In the genomic region with DNA sequence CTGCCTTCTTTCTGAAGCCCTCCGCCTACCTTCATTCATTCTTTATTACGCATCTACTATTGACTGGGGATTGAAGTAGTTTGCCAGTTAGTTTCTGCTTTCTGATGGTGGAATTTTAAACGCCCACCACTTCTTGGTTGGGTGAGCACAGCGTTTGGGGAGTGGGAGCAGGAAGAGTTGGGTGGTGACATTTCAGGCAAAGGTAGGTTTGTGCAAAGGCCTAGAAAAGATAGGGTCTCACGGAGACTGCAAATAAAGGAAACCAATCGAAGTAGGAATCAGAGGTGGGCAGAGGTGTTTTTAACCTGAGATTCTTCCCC, we compare ENCODE assay signal across 8 mouse cellular contexts. TPM values are rescaled to one million over a fixed set of nuclear protein-coding genes. Genes with fewer than 3 reads are reported as not detected.
DNase-seq lines count a peak whose midpoint lies in the region; ATAC-seq and TF ChIP-seq lines count a peak whose summit lies in the region.

No protein-coding gene starts in this region.

- peak overlapping the region; percentile 59 for H3K4me2 ChIP-seq in limb, embryonic 14.5 days (replicated peaks; ENCODE audit: low read depth, low read length, severe bottlenecking)
- peak overlapping the region; percentile 50 for H3K4me2 ChIP-seq in stomach, embryonic 15.5 days

- TF ChIP-seq POLR2A in limb, embryonic 14.5 days (IDR thresholded peaks at IDR 0.05; ENCODE audit: borderline replicate concordance, extremely low read depth, insufficient read depth, insufficient read length) = no peak

- H3K36me3 ChIP-seq in limb, embryonic 14.5 days (ENCODE audit: control insufficient read depth, insufficient read depth, low read length) = peaks cover 12% of the 10 kb centered on the region
- H3K36me3 ChIP-seq in stomach, embryonic 15.5 days = no peaks in the 10 kb centered on the region

- no peak for ATAC-seq in limb, embryonic 14.5 days (ENCODE audit: low FRiP score, low read depth)
- no peak for ATAC-seq in stomach, embryonic 15.5 days (ENCODE audit: insufficient read depth, low FRiP score, low read depth)

- H3K9ac ChIP-seq in limb, embryonic 14.5 days (ENCODE audit: low read depth, low read length, severe bottlenecking) = peak overlapping the region; percentile 87
- H3K9ac ChIP-seq in stomach, embryonic 15.5 days = peak overlapping the region; percentile 58; the same call in 1 of the 2 replicates

- peak overlapping the region; percentile 86 for H3K27ac ChIP-seq in limb, embryonic 14.5 days (replicated peaks; ENCODE audit: low read depth, low read length)
- H3K27ac ChIP-seq in stomach, embryonic 15.5 days = peak overlapping the region; percentile 96

- 7% methylated on average over 6 of the region's 6 CpGs for WGBS in limb, embryonic 14.5 days
- WGBS in stomach, embryonic 15.5 days = 9% methylated on average over 6 of the region's 6 CpGs

- H3K4me1 ChIP-seq in limb, embryonic 14.5 days (ENCODE audit: control insufficient read depth, insufficient read depth, low read length) = peaks cover 14% of the 10 kb centered on the region
- H3K4me1 ChIP-seq in stomach, embryonic 15.5 days = peaks cover 8% of the 10 kb centered on the region; the same call in 1 of the 2 replicates

- H3K4me3 ChIP-seq in limb, embryonic 14.5 days (replicated peaks; ENCODE audit: low read length) = peak overlapping the region; percentile 84
- peak overlapping the region; percentile 82 for H3K4me3 ChIP-seq in stomach, embryonic 15.5 days (replicated peaks)

- H3K27me3 ChIP-seq in limb, embryonic 14.5 days (ENCODE audit: control insufficient read depth, insufficient read depth, low read length) = no peaks in the 10 kb centered on the region
- H3K27me3 ChIP-seq in stomach, embryonic 15.5 days (replicated peaks) = no peaks in the 10 kb centered on the region

- H3K9me3 ChIP-seq in limb, embryonic 14.5 days (ENCODE audit: control insufficient read depth, low read length) = no peaks in the 10 kb centered on the region
- H3K9me3 ChIP-seq in stomach, embryonic 15.5 days = no peaks in the 10 kb centered on the region

- peak; percentile 10 to 16 for DNase-seq in cerebellum, postnatal 25 days
- no peak for DNase-seq in cerebellum, adult 8-10 months
- DNase-seq in right cerebral cortex, adult 2 months (ENCODE audit: low spot score in 2 of 2) = peak; percentile 13 to 17
- no peak for DNase-seq in right cerebral cortex, postnatal 14 days
- DNase-seq in limb, embryonic 14.5 days (ENCODE audit: low spot score) = no peak
- DNase-seq in urinary bladder, adult 18-20 months (ENCODE audit: low spot score in 2 of 2) = no peak
- no peak for DNase-seq in thymus, postnatal 25 days

RNA-seq across cellular contexts. Expression of a gene that starts 0.7 kb away (rescaled TPM):
- polyA plus RNA-seq in limb, embryonic 14.5 days (2012; rRNA removed) = 410 and 546 TPM in 2 replicates
- 757 and 793 TPM in 2 replicates for polyA plus RNA-seq in limb, embryonic 14.5 days (2014; fragmentation: Nextera tagmentation; extraction: Ambion mirVana)
- 615 and 648 TPM in 2 replicates for polyA plus RNA-seq in stomach, embryonic 15.5 days (2015; fragmentation: Nextera tagmentation; extraction: Ambion mirVana)

RNA-seq across cellular contexts. Expression of a gene that starts 25.3 kb away (rescaled TPM):
- polyA plus RNA-seq in limb, embryonic 14.5 days (2012; rRNA removed) = 65.0 and 81.4 TPM in 2 replicates
- 87.9 and 88.5 TPM in 2 replicates for polyA plus RNA-seq in limb, embryonic 14.5 days (2014; fragmentation: Nextera tagmentation; extraction: Ambion mirVana)
- 71.6 and 90.5 TPM in 2 replicates for polyA plus RNA-seq in stomach, embryonic 15.5 days (2015; fragmentation: Nextera tagmentation; extraction: Ambion mirVana)

RNA-seq across cellular contexts. Expression of a gene that starts 39.9 kb away (rescaled TPM):
- polyA plus RNA-seq in limb, embryonic 14.5 days (2012; rRNA removed) = 0.38 and 0.59 TPM in 2 replicates
- 0.10 and 0.91 TPM in 2 replicates for polyA plus RNA-seq in limb, embryonic 14.5 days (2014; fragmentation: Nextera tagmentation; extraction: Ambion mirVana)
- 0.14 TPM in 1 of 2 replicates, not detected in the other for polyA plus RNA-seq in stomach, embryonic 15.5 days (2015; fragmentation: Nextera tagmentation; extraction: Ambion mirVana)

Comparison
In these comparisons a context has a peak if more than half of its experiments do, and no peak if none do; other contexts are left out.
1. DNase-seq: peak in cerebellum, postnatal 25 days (2 of 2) and right cerebral cortex, adult 2 months (2 of 2); none in cerebellum, adult 8-10 months (single experiment), right cerebral cortex, postnatal 14 days (single experiment), limb, embryonic 14.5 days (single experiment), urinary bladder, adult 18-20 months (0 of 2) and thymus, postnatal 25 days (single experiment).